Mouse (Mus musculus) limb, embryonic 11.5 days (tissue): ENCODE measurements at regions not wholly inside any gene's neighbourhood (a gene's known extent, or its start where the extent isn't known, plus 50 kb on each side); places are given as distances from the start of the nearest gene placed in this dataset.

ENCODE experiments used
- ATAC-seq: fragments of 200-750 bp; cut with Nextera tagmentation; 2 replicates; pipeline ENCODE4 v1.8.0; 2017; ENCODE audit warnings: low read depth; ENCODE audit not compliant: insufficient number of reproducible peaks, low FRiP score, low TSS enrichment
- DNase-seq: peaks from one replicate; pipeline ENCODE4 v3.0.0-alpha.2; 2015; ENCODE audit warnings: low spot score
- H3K27ac ChIP-seq: fragments of 300-500 bp; sonication (generic); replicated peaks from 2 replicates; pipeline ENCODE4 v1.5.1; 2014; ENCODE audit warnings: low read depth, mild to moderate bottlenecking, low read length
- H3K27me3 ChIP-seq: fragments of 300-500 bp; sonication (generic); 2 replicates; pipeline ENCODE4 v1.6.1; 2014; ENCODE audit warnings: mild to moderate bottlenecking, low read length, mixed read lengths; ENCODE audit not compliant: control insufficient read depth, insufficient read depth
- H3K36me3 ChIP-seq: fragments of 300-500 bp; sonication (generic); 2 replicates; pipeline ENCODE4 v1.6.1; 2014; ENCODE audit warnings: mild to moderate bottlenecking, low read length, moderate library complexity, mixed read lengths; ENCODE audit not compliant: control insufficient read depth, insufficient read depth
- H3K4me1 ChIP-seq: fragments of 300-500 bp; sonication (generic); 2 replicates; pipeline ENCODE4 v1.6.1; 2014; ENCODE audit warnings: low read length, mixed read lengths; ENCODE audit not compliant: control insufficient read depth, insufficient read depth
- H3K4me2 ChIP-seq: fragments of 300-500 bp; sonication (generic); 2 replicates; pipeline ENCODE4 v1.6.1; 2014; ENCODE audit warnings: low read depth, mild to moderate bottlenecking, moderate library complexity; ENCODE audit not compliant: severe bottlenecking
- H3K4me3 ChIP-seq: fragments of 300-500 bp; sonication (generic); 2 replicates; pipeline ENCODE4 v1.5.1; 2014; ENCODE audit warnings: low read depth, low read length
- H3K9ac ChIP-seq: fragments of 300-500 bp; sonication (generic); 2 replicates; pipeline ENCODE4 v1.6.1; 2014; ENCODE audit warnings: mild to moderate bottlenecking, low read length
- H3K9me3 ChIP-seq: fragments of 300-500 bp; sonication (generic); 2 replicates; pipeline ENCODE4 v1.6.1; 2016; ENCODE audit warnings: low read length; ENCODE audit not compliant: control insufficient read depth
- WGBS: fragments of 180-500 bp; shearing (Covaris S2); extraction: QIAGEN DNeasy Blood & Tissue Kit; methylation state at CpG from one replicate; pipeline ENCODE4 v1.1.7; 2014; 5-methylcytosine and 5-hydroxymethylcytosine counted together

DNA sequence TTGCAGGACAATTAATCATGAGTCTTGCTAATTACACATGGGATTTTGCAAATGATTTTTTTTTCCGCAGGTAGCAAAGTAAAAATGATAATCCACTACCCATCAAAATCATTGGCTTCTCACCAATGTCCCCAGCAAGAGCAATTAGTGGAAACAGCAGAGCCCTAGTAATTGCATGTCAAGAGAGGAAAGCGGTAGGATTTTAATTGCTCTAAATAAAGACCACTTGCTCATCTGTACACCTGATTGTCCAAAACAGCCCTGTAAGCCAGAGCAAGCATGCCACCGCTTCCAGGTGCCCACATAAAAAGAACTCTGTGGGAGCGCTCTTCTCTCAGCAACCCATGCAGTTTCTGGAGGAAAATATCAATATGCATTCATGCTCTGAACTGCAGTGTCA is 306.5 kb upstream of the Hnrnpa3 start:
- no peak overlapping the region for H3K9ac ChIP-seq
- WGBS: 39% methylated on average over 4 of the region's 4 CpGs
- no peak for DNase-seq
- H3K4me1 ChIP-seq: peaks cover 29% of the 10 kb centered on the region
- H3K27ac ChIP-seq: no peak overlapping the region
- H3K4me2 ChIP-seq: no peak overlapping the region
- H3K9me3 ChIP-seq: no peaks in the 10 kb centered on the region
- no peaks in the 10 kb centered on the region for H3K36me3 ChIP-seq
- ATAC-seq: no peak
- H3K4me3 ChIP-seq: no peak overlapping the region
- no peaks in the 10 kb centered on the region for H3K27me3 ChIP-seq

DNA sequence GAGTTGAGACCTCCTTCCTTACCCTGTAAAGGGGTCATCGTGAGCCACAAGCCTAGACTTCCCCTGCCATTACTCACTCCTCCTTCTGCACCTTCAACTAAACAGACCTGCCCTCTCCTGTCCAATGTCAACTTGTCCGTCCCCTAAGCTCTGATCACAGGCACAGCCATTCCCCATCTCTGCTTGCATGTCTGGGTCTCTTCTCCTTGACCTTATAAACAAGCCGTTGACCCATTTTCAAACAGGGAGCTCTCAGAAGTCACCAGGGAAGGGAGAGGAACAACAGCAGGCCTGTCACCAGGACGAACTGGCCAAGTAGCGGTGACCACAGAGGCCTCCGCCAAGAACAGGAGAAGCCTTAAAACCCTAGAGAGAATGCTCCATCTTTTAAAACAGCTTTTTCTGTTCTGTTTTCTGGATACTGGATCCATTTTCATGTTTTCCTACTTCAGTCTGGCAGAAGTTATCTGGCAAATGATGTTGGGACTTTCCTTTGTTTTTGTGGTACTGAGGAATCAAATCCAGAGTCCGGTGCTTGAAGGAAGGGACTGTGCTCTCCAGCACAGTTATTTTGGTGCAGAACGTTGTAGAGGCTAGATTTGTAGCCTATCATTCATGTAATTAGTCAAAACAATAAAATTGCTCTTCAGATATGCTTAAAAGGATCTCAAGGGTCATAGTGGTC is 302.2 kb upstream of the Hnrnpa3 start:
- Histone ChIP-seq H3K27ac (no peak overlapping the region), H3K4me2 (no peak overlapping the region), H3K4me3 (no peak overlapping the region), H3K27me3 (no peaks in the 10 kb centered on the region), H3K9ac (no peak overlapping the region), H3K36me3 (no peaks in the 10 kb centered on the region), H3K4me1 (peaks cover 16% of the 10 kb centered on the region), H3K9me3 (no peaks in the 10 kb centered on the region)
- WGBS: 69% methylated on average over 8 of the region's 8 CpGs
- ATAC-seq: no peak
- DNase-seq: no peak

- Histone ChIP-seq H3K9me3 (no peaks in the 10 kb centered on the region), H3K27me3 (no peaks in the 10 kb centered on the region), H3K36me3 (no peaks in the 10 kb centered on the region), H3K27ac (no peak overlapping the region), H3K9ac (no peak overlapping the region), H3K4me1 (peaks cover 13% of the 10 kb centered on the region), H3K4me2 (no peak overlapping the region), H3K4me3 (no peak overlapping the region)
- DNase-seq (no peak), ATAC-seq (no peak)
- 74% methylated on average over 2 of the region's 2 CpGs for WGBS
Observed at GRCm38 (mm10) chr2:75357516-75357915, 301.5 kb upstream of the Hnrnpa3 start.

- H3K36me3 ChIP-seq: no peaks in the 10 kb centered on the region
- no peak overlapping the region for H3K27ac ChIP-seq
- no peak overlapping the region for H3K9ac ChIP-seq
- no peak overlapping the region for H3K4me2 ChIP-seq
- H3K27me3 ChIP-seq: no peaks in the 10 kb centered on the region
- 0 out of 2 replicates have a peak, but pooled peaks cover 3% of the 10 kb centered on the region for H3K4me1 ChIP-seq
- 78% methylated on average over 3 of the region's 3 CpGs for WGBS
- H3K4me3 ChIP-seq: no peak overlapping the region
- H3K9me3 ChIP-seq: no peaks in the 10 kb centered on the region; the same call in 1 of the 2 replicates
- ATAC-seq (no peak), DNase-seq (no peak)
Observed at GRCm38 (mm10) chr2:75360936-75361335, 298.1 kb upstream of the Hnrnpa3 start.

DNA sequence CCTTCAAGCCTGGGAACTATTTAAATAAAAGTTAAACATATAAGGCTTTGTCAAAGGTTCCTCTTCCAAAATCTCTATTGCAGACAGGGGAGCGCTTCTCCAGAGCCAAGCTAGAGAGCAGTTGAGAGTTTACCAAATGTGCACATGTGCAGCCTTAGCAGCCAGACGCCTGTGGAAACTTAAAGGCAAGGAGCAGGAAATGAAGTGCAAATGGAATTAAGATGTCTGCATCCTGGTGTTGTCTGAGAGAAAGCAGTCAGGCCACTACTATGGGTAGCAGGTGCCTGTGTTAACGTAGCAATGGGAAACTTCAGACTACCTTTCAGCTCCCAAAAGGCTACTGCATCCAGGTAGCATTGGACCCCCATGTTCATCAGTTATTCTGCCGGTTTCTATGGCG is 282.4 kb upstream of the Hnrnpa3 start:
- Histone ChIP-seq H3K27me3 (no peaks in the 10 kb centered on the region), H3K4me1 (peaks cover 11% of the 10 kb centered on the region), H3K9ac (no peak overlapping the region), H3K4me3 (no peak overlapping the region), H3K36me3 (no peaks in the 10 kb centered on the region), H3K27ac (no peak overlapping the region), H3K4me2 (0 out of 2 replicates have a peak overlapping the region, but pooled peaks have one; percentile 4), H3K9me3 (no peaks in the 10 kb centered on the region; the same call in 1 of the 2 replicates)
- ATAC-seq (no peak), DNase-seq (peak; percentile 60)
- WGBS: 51% methylated on average over 5 of the region's 5 CpGs

DNA sequence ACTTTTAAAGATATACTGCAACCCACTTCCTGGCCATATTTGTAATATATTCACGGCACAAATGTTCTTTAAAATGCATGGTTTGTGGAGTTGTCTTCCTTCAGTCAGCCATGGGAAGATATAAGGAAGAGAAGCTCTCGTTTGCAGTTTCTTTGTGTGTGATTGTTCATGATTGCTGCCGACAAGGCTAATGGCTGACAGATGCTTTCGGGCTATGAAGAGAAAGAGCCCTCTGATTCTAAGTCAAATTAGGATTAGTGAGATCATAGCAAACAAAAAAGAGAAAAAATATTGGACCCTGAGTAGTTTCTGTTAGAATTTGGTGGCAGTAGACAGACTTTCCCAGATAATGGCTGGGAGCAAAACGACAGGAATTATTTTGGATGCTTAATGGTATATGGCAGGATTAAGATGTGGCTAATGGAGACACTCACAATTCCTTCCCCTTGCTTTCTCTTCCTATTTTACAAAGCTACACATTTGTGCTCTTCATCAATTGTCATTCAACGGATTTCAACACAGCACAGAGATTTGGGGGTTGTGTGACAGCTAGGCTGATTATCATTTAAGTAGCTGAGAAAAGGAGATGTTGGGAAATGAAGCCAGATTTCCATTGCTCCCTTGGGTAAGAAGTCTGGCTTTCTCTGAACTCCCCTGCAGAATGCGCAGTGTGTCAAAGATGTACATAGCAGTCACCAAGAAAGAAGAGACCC is 273.4 kb upstream of the Hnrnpa3 start:
- no peak for ATAC-seq
- Histone ChIP-seq H3K36me3 (no peaks in the 10 kb centered on the region), H3K4me2 (no peak overlapping the region), H3K4me3 (no peak overlapping the region), H3K9me3 (no peaks in the 10 kb centered on the region; the same call in 1 of the 2 replicates), H3K4me1 (0 out of 2 replicates have a peak, but pooled peaks cover 2% of the 10 kb centered on the region), H3K9ac (no peak overlapping the region), H3K27ac (no peak overlapping the region), H3K27me3 (no peaks in the 10 kb centered on the region)
- WGBS: 48% methylated on average over 7 of the region's 7 CpGs
- no peak for DNase-seq

DNA sequence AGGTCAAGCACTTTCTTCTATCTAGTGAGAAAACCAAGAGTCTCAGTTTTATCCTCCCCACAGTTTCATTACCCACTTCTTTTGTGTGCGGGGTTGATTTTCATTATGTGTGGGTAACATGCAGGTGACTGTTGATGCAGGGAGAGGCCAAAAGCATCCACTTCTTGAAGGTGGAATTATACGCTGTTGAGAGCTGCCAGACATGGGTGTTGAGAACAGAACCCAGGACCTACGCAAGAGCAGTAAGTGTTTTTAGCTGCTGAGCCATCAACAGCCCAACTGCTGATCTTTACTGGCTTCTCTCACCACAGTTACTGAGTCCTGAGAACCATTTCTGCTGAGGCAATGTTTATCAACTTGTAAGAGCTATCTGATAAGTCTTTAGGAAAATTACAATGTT is 272.4 kb upstream of the Hnrnpa3 start:
- no peak overlapping the region for H3K4me2 ChIP-seq
- DNase-seq: no peak
- H3K9ac ChIP-seq: no peak overlapping the region
- WGBS: 76% methylated on average over 3 of the region's 3 CpGs
- 0 out of 2 replicates have a peak, but pooled peaks cover 2% of the 10 kb centered on the region for H3K4me1 ChIP-seq
- H3K27me3 ChIP-seq: no peaks in the 10 kb centered on the region
- no peak for ATAC-seq
- no peaks in the 10 kb centered on the region for H3K36me3 ChIP-seq
- H3K4me3 ChIP-seq: no peak overlapping the region
- H3K27ac ChIP-seq: no peak overlapping the region
- H3K9me3 ChIP-seq: no peaks in the 10 kb centered on the region

DNA sequence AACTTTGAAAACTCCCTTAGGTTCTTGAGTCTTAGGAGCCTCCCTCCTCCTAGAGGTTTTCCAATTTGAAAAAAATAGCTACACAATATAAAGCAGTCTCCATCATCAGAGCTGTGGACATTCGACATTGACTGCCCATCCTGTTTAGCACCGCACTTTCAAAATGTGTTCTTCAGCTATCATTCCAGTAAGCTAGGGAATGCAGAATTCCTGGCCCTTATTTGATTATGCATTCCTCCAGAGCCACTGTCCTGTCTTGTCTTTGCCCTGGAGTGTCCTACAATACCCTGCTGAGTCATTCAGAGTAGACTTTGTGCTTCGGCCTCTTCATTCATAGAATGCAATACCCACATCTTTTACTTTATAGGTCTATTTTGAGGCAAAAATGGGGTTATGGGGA is 267.0 kb upstream of the Hnrnpa3 start:
- DNase-seq: no peak
- 93% methylated on average over 3 of the region's 3 CpGs for WGBS

More for the DNA sequence above, 267.0 kb upstream of the Hnrnpa3 start:
- Histone ChIP-seq H3K9ac (no peak overlapping the region), H3K36me3 (no peaks in the 10 kb centered on the region), H3K4me3 (no peak overlapping the region), H3K4me2 (no peak overlapping the region), H3K9me3 (no peaks in the 10 kb centered on the region), H3K27ac (no peak overlapping the region), H3K27me3 (no peaks in the 10 kb centered on the region), H3K4me1 (peaks cover 15% of the 10 kb centered on the region)
- ATAC-seq: no peak
